Comparison of ENCODE assay signal across 9 mouse cellular contexts in the genomic region with DNA sequence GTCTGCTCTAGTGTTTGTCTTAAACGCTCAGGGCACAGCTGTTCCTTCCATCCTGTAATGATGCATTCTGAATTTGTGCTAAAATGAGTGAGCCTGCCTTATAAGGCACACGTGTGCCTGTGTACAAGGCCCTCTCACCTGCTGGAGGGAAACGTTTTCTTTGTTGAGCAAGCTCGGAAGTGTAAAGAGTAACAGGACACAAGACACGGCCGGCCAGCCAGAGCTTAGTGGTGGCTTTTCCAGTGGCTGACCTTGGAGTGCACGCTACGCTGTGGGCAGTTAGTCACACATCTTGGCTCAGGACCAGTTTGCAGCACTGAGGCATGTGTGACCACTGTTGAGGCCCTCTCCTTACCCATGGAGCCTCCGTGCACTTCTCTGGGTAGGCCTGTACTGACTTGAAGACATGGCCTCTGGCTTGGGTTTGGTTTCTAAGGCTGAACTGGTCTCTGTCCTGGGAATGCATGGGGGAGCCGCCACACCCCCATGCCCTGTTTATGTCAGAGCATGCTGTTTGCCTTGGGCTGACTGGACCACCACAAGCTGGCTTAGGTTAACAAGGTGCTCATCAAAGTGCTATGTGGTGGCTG. TPM values are rescaled to one million over a fixed set of nuclear protein-coding genes. Genes with fewer than 3 reads are reported as not detected.
DNase-seq lines count a peak whose midpoint lies in the region; ATAC-seq and TF ChIP-seq lines count a peak whose summit lies in the region.
"Had no signal": no experiment of that assay in that cellular context is flagged by ENCODE, and none has a peak within 500 bp of the region (broad histone marks: within the 10 kb centered on the region; RNA-seq: fewer than 3 reads in every experiment).

No protein-coding gene starts in this region.

- H3K27me3 ChIP-seq in hindbrain, embryonic 15.5 days: no peaks in the 10 kb centered on the region
- H3K27me3 ChIP-seq in hindbrain, postnatal 0 days (ENCODE audit: insufficient read depth, low read length): no peaks in the 10 kb centered on the region
- no peaks in the 10 kb centered on the region for H3K27me3 ChIP-seq in Patski
- H3K27me3 ChIP-seq in heart, embryonic 15.5 days: no peaks in the 10 kb centered on the region
- H3K27me3 ChIP-seq in lung, postnatal 0 days (replicated peaks; ENCODE audit: insufficient read depth, low read length): no peaks in the 10 kb centered on the region
- H3K27me3 ChIP-seq in embryonic facial prominence, embryonic 10.5 days (replicated peaks; ENCODE audit: low read depth, poor library complexity, severe bottlenecking): no peaks in the 10 kb centered on the region

- H3K36me3 ChIP-seq in hindbrain, embryonic 15.5 days: no peaks in the 10 kb centered on the region
- 0 out of 2 replicates have a peak, but pooled peaks cover 2% of the 10 kb centered on the region for H3K36me3 ChIP-seq in hindbrain, postnatal 0 days (ENCODE audit: insufficient read depth, low read length)
- no peaks in the 10 kb centered on the region for H3K36me3 ChIP-seq in heart, embryonic 15.5 days
- H3K36me3 ChIP-seq in lung, postnatal 0 days (ENCODE audit: insufficient read depth, low read length): no peaks in the 10 kb centered on the region
- H3K36me3 ChIP-seq in embryonic facial prominence, embryonic 10.5 days (replicated peaks): peaks cover 50% of the 10 kb centered on the region

- H3K27ac ChIP-seq in hindbrain, embryonic 15.5 days (replicated peaks): no peak overlapping the region
- no peak overlapping the region for H3K27ac ChIP-seq in hindbrain, postnatal 0 days
- H3K27ac ChIP-seq in heart, embryonic 15.5 days: peak overlapping the region; percentile 37
- peak overlapping the region; percentile 14 for H3K27ac ChIP-seq in lung, postnatal 0 days (ENCODE audit: low read length)
- H3K27ac ChIP-seq in embryonic facial prominence, embryonic 10.5 days (replicated peaks): no peak overlapping the region

- 0 out of 2 replicates have a peak, but pooled peaks have one; percentile 12 for ATAC-seq in hindbrain, embryonic 15.5 days (ENCODE audit: low FRiP score, low read depth)
- no peak for ATAC-seq in hindbrain, postnatal 0 days
- peak; percentile 69 for ATAC-seq in Patski
- ATAC-seq in heart, embryonic 15.5 days (replicated peaks; ENCODE audit: insufficient number of reproducible peaks, insufficient read depth, low FRiP score, low read depth): no peak
- ATAC-seq in lung, postnatal 0 days: peak; percentile 79
- ATAC-seq in granulocyte monocyte progenitor cell, adult 5-6 weeks (replicated peaks; ENCODE audit: poor library complexity, severe bottlenecking): no peak

- in situ Hi-C loops in Patski (cut with MboI; ENCODE audit: low pct_unique_long_range_greater_than_20kb): no loop called here

- CTCF ChIA-PET in Patski (lab: Charles Lee): interaction anchor here (0.8 kb wide), 1 partner anchor 9 kb away, joined by 3 read pairs; no protein-coding TSS in a partner anchor

- no peak overlapping the region for H3K9ac ChIP-seq in hindbrain, embryonic 15.5 days
- H3K9ac ChIP-seq in hindbrain, postnatal 0 days (replicated peaks; ENCODE audit: low read length): no peak overlapping the region
- no peak overlapping the region for H3K9ac ChIP-seq in heart, embryonic 15.5 days
- H3K9ac ChIP-seq in lung, postnatal 0 days (replicated peaks; ENCODE audit: low read depth): no peak overlapping the region

- no peak for DNase-seq in hindbrain, postnatal 0 days (ENCODE audit: low spot score)
- DNase-seq in Patski (ENCODE audit: low read depth, low spot score): peak; percentile 68
- peak; percentile 50 for DNase-seq in lung, postnatal 0 days (ENCODE audit: low spot score)
- DNase-seq in cerebellum, adult 11-12 months: no peak
- DNase-seq in embryonic facial prominence, embryonic 10.5 days (ENCODE audit: low spot score): no peak
- DNase-seq: gastrocnemius, postnatal 36 days had no signal

- TF ChIP-seq EP300 in lung, postnatal 0 days (IDR thresholded peaks at IDR 0.05): no peak

- TF ChIP-seq CTCF in hindbrain, postnatal 0 days (IDR thresholded peaks at IDR 0.05; ENCODE audit: low read depth): no peak
- TF ChIP-seq CTCF in Patski (IDR thresholded peaks at IDR 0.05): no peak
- no peak for TF ChIP-seq CTCF in lung, postnatal 0 days (IDR thresholded peaks at IDR 0.05)

- peaks cover 5% of the 10 kb centered on the region; the same call in 1 of the 2 replicates for H3K4me1 ChIP-seq in hindbrain, embryonic 15.5 days (replicated peaks)
- H3K4me1 ChIP-seq in hindbrain, postnatal 0 days (ENCODE audit: insufficient read depth, low read length): no peaks in the 10 kb centered on the region
- peaks cover 27% of the 10 kb centered on the region for H3K4me1 ChIP-seq in heart, embryonic 15.5 days (replicated peaks)
- peaks cover 6% of the 10 kb centered on the region; the same call in 1 of the 2 replicates for H3K4me1 ChIP-seq in lung, postnatal 0 days (ENCODE audit: insufficient read depth, low read depth, low read length)
- peaks cover 8% of the 10 kb centered on the region; the same call in 1 of the 2 replicates for H3K4me1 ChIP-seq in embryonic facial prominence, embryonic 10.5 days

- no peaks in the 10 kb centered on the region for H3K9me3 ChIP-seq in hindbrain, embryonic 15.5 days
- no peaks in the 10 kb centered on the region for H3K9me3 ChIP-seq in hindbrain, postnatal 0 days (ENCODE audit: low read length)
- no peaks in the 10 kb centered on the region for H3K9me3 ChIP-seq in heart, embryonic 15.5 days (replicated peaks)
- no peaks in the 10 kb centered on the region for H3K9me3 ChIP-seq in lung, postnatal 0 days (ENCODE audit: low read length)
- no peaks in the 10 kb centered on the region for H3K9me3 ChIP-seq in embryonic facial prominence, embryonic 10.5 days

- POLR2A ChIA-PET in Patski (lab: Charles Lee): interaction anchor here (0.6 to 1.4 kb wide), 2 partner anchors 60 to 629 kb away, joined by 3 read pairs; partner anchors contain the start of gene Wdr20

- no peak overlapping the region for H3K4me3 ChIP-seq in hindbrain, embryonic 15.5 days
- H3K4me3 ChIP-seq in hindbrain, postnatal 0 days (ENCODE audit: low read length): no peak overlapping the region
- no peak overlapping the region for H3K4me3 ChIP-seq in heart, embryonic 15.5 days
- no peak overlapping the region for H3K4me3 ChIP-seq in lung, postnatal 0 days (ENCODE audit: low read depth, low read length)
- H3K4me3 ChIP-seq in embryonic facial prominence, embryonic 10.5 days: no peak overlapping the region

- 90% methylated on average over 10 of the region's 10 CpGs for WGBS in hindbrain, embryonic 15.5 days
- 79% methylated on average over 10 of the region's 10 CpGs for WGBS in hindbrain, postnatal 0 days
- 78% methylated on average over 10 of the region's 10 CpGs for WGBS in heart, embryonic 15.5 days
- WGBS in lung, postnatal 0 days: 64% methylated on average over 10 of the region's 10 CpGs
- WGBS in embryonic facial prominence, embryonic 10.5 days: 92% methylated on average over 10 of the region's 10 CpGs

- no peak overlapping the region for H3K4me2 ChIP-seq in hindbrain, embryonic 15.5 days
- no peak overlapping the region for H3K4me2 ChIP-seq in hindbrain, postnatal 0 days (ENCODE audit: low read depth, low read length)
- no peak overlapping the region for H3K4me2 ChIP-seq in heart, embryonic 15.5 days
- no peak overlapping the region for H3K4me2 ChIP-seq in lung, postnatal 0 days (replicated peaks; ENCODE audit: low read depth, low read length)

RNA-seq across cellular contexts. Expression of gene Mok, which starts 42.8 kb away (rescaled TPM):
- 14.0 and 16.0 TPM in 2 replicates for polyA plus RNA-seq in hindbrain, embryonic 15.5 days (2015; fragmentation: Nextera tagmentation; extraction: Ambion mirVana)
- 7.4 TPM in 2 replicates for total RNA-seq in hindbrain, postnatal 0 days (2014; rRNA removed)
- 11.8 and 14.6 TPM in 2 replicates for polyA plus RNA-seq in hindbrain, postnatal 0 days (2015; fragmentation: Nextera tagmentation; extraction: Ambion mirVana)
- polyA plus RNA-seq in Patski (2021): 16.2 TPM
- 3.0 and 4.0 TPM in 2 replicates for polyA plus RNA-seq in heart, embryonic 15.5 days (2015; fragmentation: Nextera tagmentation; extraction: Ambion mirVana)
- polyA plus RNA-seq in lung, postnatal 0 days (2015; fragmentation: Nextera tagmentation; extraction: Ambion mirVana): 11.1 and 11.9 TPM in 2 replicates
- 1.5 TPM in 2 replicates for total RNA-seq in granulocyte monocyte progenitor cell, adult 5-6 weeks (2014; fragmentation: Nextera tagmentation)
- total RNA-seq in granulocyte monocyte progenitor cell, adult 5-6 weeks (2017): 2.6 and 2.9 TPM in 2 replicates
- 7.2 and 10.1 TPM in 2 replicates for polyA plus RNA-seq in embryonic facial prominence, embryonic 10.5 days (2016; fragmentation: Nextera tagmentation; extraction: Ambion mirVana)

RNA-seq across cellular contexts. Expression of gene Zfp839, which starts 52.1 kb away (rescaled TPM):
- 4.4 and 4.8 TPM in 2 replicates for polyA plus RNA-seq in hindbrain, embryonic 15.5 days (2015; fragmentation: Nextera tagmentation; extraction: Ambion mirVana)
- 6.5 and 7.0 TPM in 2 replicates for total RNA-seq in hindbrain, postnatal 0 days (2014; rRNA removed)
- polyA plus RNA-seq in hindbrain, postnatal 0 days (2015; fragmentation: Nextera tagmentation; extraction: Ambion mirVana): 2.5 and 2.8 TPM in 2 replicates
- polyA plus RNA-seq in Patski (2021): 7.6 TPM
- 4.5 and 5.9 TPM in 2 replicates for polyA plus RNA-seq in heart, embryonic 15.5 days (2015; fragmentation: Nextera tagmentation; extraction: Ambion mirVana)
- 2.4 and 3.3 TPM in 2 replicates for polyA plus RNA-seq in lung, postnatal 0 days (2015; fragmentation: Nextera tagmentation; extraction: Ambion mirVana)
- 6.4 and 8.4 TPM in 2 replicates for total RNA-seq in granulocyte monocyte progenitor cell, adult 5-6 weeks (2014; fragmentation: Nextera tagmentation)
- 4.7 and 6.6 TPM in 2 replicates for total RNA-seq in granulocyte monocyte progenitor cell, adult 5-6 weeks (2017)
- 5.6 and 6.1 TPM in 2 replicates for polyA plus RNA-seq in embryonic facial prominence, embryonic 10.5 days (2016; fragmentation: Nextera tagmentation; extraction: Ambion mirVana)

Comparison
In these comparisons a context has a peak if more than half of its experiments do, and no peak if none do; other contexts are left out.
1. ATAC-seq: peak in hindbrain, embryonic 15.5 days (single experiment), Patski (single experiment) and lung, postnatal 0 days (single experiment); none in hindbrain, postnatal 0 days (single experiment), heart, embryonic 15.5 days (single experiment) and granulocyte monocyte progenitor cell, adult 5-6 weeks (single experiment).
2. H3K27ac ChIP-seq: peak in heart, embryonic 15.5 days (single experiment) and lung, postnatal 0 days (single experiment); none in hindbrain, embryonic 15.5 days (single experiment), hindbrain, postnatal 0 days (single experiment) and embryonic facial prominence, embryonic 10.5 days (single experiment).
3. DNase-seq: peak in Patski (single experiment) and lung, postnatal 0 days (single experiment); none in hindbrain, postnatal 0 days (single experiment), cerebellum, adult 11-12 months (single experiment) and embryonic facial prominence, embryonic 10.5 days (single experiment).